Mouse (Mus musculus) effector memory CD4-positive, alpha-beta T cell, adult 7 months (primary cell): Measurements from ENCODE around the gene Prss50. TPM values are rescaled to one million over a fixed set of nuclear protein-coding genes. Genes with fewer than 3 reads are reported as not detected.

Source experiments
- polyA plus RNA-seq: library from polyadenylated mRNA; unstranded; fragments of 100-300 nt; shearing (Covaris generic); gene quantifications from one replicate; pipeline ENCODE4 v1.2.1, GENCODE M21; 2017

Prss50 gene
- not detected for polyA plus RNA-seq

DNA sequence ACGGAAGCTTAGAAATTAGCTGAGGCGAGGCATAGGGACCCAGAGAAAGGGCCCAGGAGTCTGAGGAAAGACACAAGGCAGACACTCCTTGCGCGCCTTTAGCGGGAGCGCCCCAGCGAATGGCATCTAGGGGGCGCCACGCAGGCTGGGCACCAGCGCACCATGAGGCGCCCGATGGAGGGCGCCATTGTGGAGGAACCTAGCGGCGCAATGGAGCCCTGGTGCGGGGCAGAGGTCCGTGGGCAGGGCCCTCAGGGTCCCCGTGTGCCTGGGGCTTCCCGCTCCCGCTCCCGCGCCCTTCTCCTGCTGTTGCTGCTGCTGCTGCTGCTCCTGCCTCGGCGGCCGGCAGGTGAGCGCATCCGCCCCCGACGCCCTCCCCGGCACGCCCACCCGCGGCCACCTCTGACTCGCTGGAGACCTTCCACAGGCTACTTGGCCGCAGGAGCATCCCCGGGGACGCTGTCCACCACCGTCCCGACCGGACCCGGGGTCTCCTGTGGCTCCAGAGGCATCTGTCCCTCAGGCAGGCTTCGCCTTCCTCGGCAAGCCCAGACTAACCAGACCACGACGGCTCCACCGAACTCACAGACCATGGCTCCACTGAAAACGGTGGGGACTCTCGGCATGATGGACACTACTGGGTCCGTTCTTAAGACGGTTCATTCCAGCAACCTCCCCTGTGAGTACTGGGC lies at the start of gene Prss50:
TSS of gene Prss50 (plus strand) at position 187 of the 692 bp plus-strand sequence.

DNA sequence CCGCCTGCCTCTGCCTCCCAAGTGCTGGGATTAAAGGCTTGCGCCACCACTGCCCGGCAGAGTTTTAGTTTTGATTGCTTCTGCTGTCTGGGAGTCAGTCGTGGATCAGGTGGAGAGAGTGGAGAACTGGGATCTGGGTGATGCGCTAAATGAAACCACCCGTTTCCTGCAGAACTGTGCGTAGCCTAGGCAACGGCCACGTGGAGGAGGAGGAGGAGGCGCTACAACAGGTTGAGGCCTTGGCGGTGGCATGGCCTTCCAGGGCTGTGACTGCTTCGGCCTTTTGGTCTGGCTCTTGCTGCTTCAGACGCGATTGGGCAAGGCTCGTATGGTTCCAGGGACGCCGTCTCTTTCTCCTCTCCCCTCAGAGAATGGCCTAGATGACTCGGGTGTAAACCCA lies 44.0 kb upstream of the Prss50 start, which contains the start of gene Prss44:
TSS of gene Prss44 (plus strand) at position 206 of the 400 bp plus-strand sequence.

DNA sequence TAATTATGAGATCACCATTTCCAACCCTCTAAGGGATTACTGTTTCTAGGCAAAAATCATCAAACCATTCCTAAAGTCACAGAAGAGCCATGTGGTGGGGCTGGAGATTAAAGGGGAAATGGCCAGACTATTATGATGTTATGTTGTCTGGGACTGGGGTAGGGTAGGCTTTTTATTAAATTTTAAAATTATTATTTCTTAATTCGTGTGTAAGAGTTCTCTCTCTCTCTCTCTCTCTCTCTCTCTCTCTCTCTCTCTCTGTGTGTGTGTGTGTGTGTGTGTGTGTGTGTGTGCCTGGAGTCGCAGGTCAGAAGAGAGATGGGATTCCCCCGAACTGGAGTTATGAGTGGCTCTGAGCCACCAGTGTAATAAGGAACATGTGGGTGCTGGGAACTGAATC lies 31.4 kb upstream of the Prss50 start, which contains the start of gene Prss43:
TSS of gene Prss43 (plus strand) at position 301 of the 400 bp plus-strand sequence.

DNA sequence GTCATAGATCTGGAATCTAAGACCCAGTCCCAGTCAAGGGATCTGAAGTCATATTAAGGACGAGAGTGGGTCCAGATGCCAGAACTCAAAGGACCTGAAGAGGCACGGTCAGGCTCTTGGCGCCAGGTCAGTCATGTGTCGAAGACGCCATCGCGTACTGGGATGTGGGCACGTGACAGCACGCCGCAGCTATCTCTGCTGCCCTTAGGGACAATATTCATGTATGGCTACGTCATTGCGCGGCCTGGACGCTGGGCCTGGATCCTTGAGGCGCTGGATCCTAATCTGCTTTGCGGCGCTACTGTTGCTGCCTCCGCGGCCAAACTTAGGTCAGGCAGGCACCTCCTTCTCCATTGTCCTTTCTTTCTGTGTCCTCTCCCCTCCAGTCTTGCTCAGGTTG lies 23.4 kb upstream of the Prss50 start, which contains the start of gene Prss45:
TSS of gene Prss45 (plus strand) at position 178 of the 400 bp plus-strand sequence.

DNA sequence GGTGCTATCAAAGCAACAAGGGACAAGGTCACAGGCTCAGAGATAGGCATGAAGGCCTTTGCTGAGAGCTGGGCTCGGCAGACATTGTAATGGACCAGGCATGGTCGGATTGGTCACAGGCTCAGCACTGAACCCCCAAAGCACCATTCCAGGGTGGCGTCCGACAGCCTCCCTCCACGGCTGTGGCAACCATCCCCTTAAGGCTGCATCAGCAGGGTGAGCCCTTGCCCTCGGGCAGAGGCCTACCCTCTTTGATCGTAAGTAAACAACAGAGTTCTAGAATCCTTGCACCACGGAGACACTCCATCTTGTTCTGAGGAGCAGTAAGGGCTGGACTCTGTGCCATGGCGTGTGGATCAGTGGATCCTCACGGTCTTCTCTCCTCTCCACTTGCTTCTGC lies 13.6 kb upstream of the Prss50 start, which contains the start of gene Prss46:
TSS of gene Prss46 (plus strand) at position 301 of the 400 bp plus-strand sequence.

DNA sequence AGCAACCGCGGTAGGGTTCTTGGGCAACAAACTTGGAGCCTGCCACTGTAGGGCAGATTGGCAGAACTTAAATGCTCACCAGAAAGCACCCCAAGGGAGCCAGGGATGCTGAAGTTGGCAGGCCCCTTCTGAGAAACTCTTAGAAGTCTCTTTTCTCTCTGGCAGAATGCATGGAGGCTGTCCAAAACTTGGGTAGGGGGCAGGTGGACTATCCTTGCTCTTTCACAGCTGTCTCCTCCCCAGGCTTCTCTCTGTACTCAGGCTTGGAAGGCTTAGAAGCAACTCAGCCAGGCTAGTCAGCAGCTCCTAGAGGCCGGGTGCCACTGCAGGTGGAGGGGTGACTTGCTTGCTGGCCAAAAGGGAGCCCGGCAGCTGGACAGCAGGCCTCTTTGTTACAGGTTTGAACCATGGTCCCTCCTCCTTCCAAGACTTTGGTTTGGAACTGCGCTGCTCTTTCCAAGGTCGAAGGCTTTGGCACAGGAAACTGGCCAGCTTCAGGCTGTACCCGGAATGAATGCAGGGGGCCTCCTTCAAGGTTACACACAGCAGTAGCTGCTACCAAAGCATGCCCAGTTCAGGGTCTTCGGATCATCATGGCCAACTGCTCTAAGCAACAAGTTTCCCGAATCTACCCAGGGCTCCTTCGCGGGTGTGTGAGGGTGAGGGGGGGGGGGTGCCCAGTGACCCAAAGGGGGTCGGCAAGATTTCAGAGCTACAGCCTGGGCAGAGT lies 21.6 kb downstream of the Prss50 start, which contains the start of gene Als2cl:
TSS of gene Als2cl (plus strand) at position 680 of the 730 bp plus-strand sequence.

DNA sequence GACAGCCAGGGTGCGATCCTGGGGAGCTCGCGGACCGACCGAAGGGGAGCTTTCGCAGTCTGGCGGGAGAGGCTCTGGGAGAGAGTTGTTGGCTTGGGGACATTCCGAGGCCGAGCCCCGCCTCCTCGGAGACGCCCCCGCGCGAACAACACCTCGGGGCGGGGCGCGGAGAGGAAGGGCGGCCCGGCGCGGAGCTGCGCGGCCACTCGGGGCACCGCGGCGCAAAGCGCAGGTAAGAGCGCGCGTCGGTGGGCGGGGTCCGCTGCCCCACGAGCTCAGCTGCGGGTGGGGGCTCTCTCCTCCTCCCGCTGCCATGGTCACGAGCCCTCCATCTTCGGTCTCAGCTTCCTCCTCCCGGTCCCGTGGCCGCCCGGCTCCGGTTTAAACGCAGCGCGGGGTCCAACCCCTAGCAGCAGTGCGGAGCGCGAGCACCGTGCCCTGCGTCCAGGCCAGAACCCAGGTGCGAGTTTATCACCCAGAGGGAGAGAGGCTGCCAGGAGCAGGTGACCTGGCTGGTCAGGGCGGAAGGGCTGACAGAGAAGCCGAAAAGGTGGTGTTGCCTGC lies 22.3 kb downstream of the Prss50 start, which contains the start of gene Tmie:
TSS of gene Tmie (minus strand) at position 116 of the 564 bp plus-strand sequence.

Other genes with a start within 250 kb of the Prss50 start
- 2.5 TPM for gene Nradd, start 233.5 kb upstream of the Prss50 start, polyA plus RNA-seq
- gene Nbeal2, start 203.8 kb upstream of the Prss50 start, polyA plus RNA-seq, result 86.4 TPM
- gene Ccdc12, start 201.5 kb upstream of the Prss50 start, polyA plus RNA-seq, result 200 TPM
- gene Myl3, start 116.1 kb upstream of the Prss50 start, polyA plus RNA-seq, result not detected
- gene Pth1r, start 110.8 kb upstream of the Prss50 start, polyA plus RNA-seq, result 0.34 TPM
- not detected for gene Prss42, start 59.8 kb upstream of the Prss50 start, polyA plus RNA-seq
- gene Prss44, start 44.0 kb upstream of the Prss50 start, polyA plus RNA-seq, result 0.91 TPM
- 0.38 TPM for gene Prss43, start 31.3 kb upstream of the Prss50 start, polyA plus RNA-seq
- gene Prss45, start 23.4 kb upstream of the Prss50 start, polyA plus RNA-seq, result not detected
- not detected for gene Prss46, start 13.5 kb upstream of the Prss50 start, polyA plus RNA-seq
- gene Als2cl, start 21.9 kb downstream of the Prss50 start, polyA plus RNA-seq, result 21.2 TPM
- gene Tmie, start 22.1 kb downstream of the Prss50 start, polyA plus RNA-seq, result 0.79 TPM
- gene Fam240a, start 58.9 kb downstream of the Prss50 start, polyA plus RNA-seq, result not detected
- 0.88 TPM for gene Tdgf1, start 88.2 kb downstream of the Prss50 start, polyA plus RNA-seq
- not detected for gene Lrrc2, start 93.6 kb downstream of the Prss50 start, polyA plus RNA-seq
- gene Rtp3, start 132.6 kb downstream of the Prss50 start, polyA plus RNA-seq, result not detected
- not detected for gene Ltf, start 161.3 kb downstream of the Prss50 start, polyA plus RNA-seq
- gene Ccrl2, start 199.6 kb downstream of the Prss50 start, polyA plus RNA-seq, result 17.9 TPM